Mouse (Mus musculus): ENCODE measurements at regions not wholly inside any gene's neighbourhood (a gene's known extent, or its start where the extent isn't known, plus 50 kb on each side); places are given as distances from the start of the nearest gene placed in this dataset.

GRCm38 (mm10) chr14:98834316-98834715 is 159.8 kb downstream of the Rpl36a-ps1 start:
- no peak for DNase-seq (ENCODE audit: low spot score)

- DNase-seq (ENCODE audit: low spot score) = no peak
Measured at GRCm38 (mm10) chr14:98833230-98833999, 160.7 kb downstream of the Rpl36a-ps1 start.

GRCm38 (mm10) chr14:98832401-98832800 is 161.7 kb downstream of the Rpl36a-ps1 start:
- no peak for DNase-seq (ENCODE audit: low spot score)

- DNase-seq (ENCODE audit: low spot score) = no peak
Measured at GRCm38 (mm10) chr14:98829958-98830633, 164.0 kb downstream of the Rpl36a-ps1 start.

GRCm38 (mm10) chr14:98827490-98827889 is 166.6 kb downstream of the Rpl36a-ps1 start:
- DNase-seq (ENCODE audit: low spot score) = no peak

GRCm38 (mm10) chr14:98813657-98814056 is 180.5 kb downstream of the Rpl36a-ps1 start:
- DNase-seq (ENCODE audit: low spot score) = no peak

GRCm38 (mm10) chr14:98810259-98811042 is 183.7 kb downstream of the Rpl36a-ps1 start:
- no peak for DNase-seq (ENCODE audit: low spot score)

- DNase-seq (ENCODE audit: low spot score) = no peak
Measured at GRCm38 (mm10) chr14:98808117-98808516, 186.0 kb downstream of the Rpl36a-ps1 start.

- DNase-seq (ENCODE audit: low spot score) = no peak
Measured at GRCm38 (mm10) chr14:98805066-98805465, 189.1 kb downstream of the Rpl36a-ps1 start.

GRCm38 (mm10) chr14:98801293-98801692 is 192.8 kb downstream of the Rpl36a-ps1 start:
- DNase-seq (ENCODE audit: low spot score) = no peak

GRCm38 (mm10) chr14:98791970-98792369 is 202.1 kb downstream of the Rpl36a-ps1 start:
- DNase-seq (ENCODE audit: low spot score) = no peak

GRCm38 (mm10) chr14:98791232-98791906 is 202.7 kb downstream of the Rpl36a-ps1 start:
- DNase-seq (ENCODE audit: low spot score) = no peak

GRCm38 (mm10) chr14:98789794-98790193 is 204.3 kb downstream of the Rpl36a-ps1 start:
- DNase-seq (ENCODE audit: low spot score) = no peak

GRCm38 (mm10) chr14:98781711-98782110 is 212.4 kb downstream of the Rpl36a-ps1 start:
- DNase-seq (ENCODE audit: low spot score) = no peak

GRCm38 (mm10) chr14:98772080-98772479 is 222.0 kb downstream of the Rpl36a-ps1 start:
- no peak for DNase-seq (ENCODE audit: low spot score)

- no peak for DNase-seq (ENCODE audit: low spot score)
Measured at GRCm38 (mm10) chr14:98768845-98769244, 225.3 kb downstream of the Rpl36a-ps1 start.

GRCm38 (mm10) chr14:98767481-98767880 is 226.6 kb downstream of the Rpl36a-ps1 start:
- DNase-seq (ENCODE audit: low spot score) = no peak

GRCm38 (mm10) chr14:98765358-98765757 is 228.8 kb downstream of the Rpl36a-ps1 start:
- DNase-seq (ENCODE audit: low spot score) = no peak

GRCm38 (mm10) chr14:98750766-98751165 is 243.4 kb downstream of the Rpl36a-ps1 start:
- DNase-seq (ENCODE audit: low spot score) = no peak

GRCm38 (mm10) chr14:98749086-98750027 is 244.8 kb downstream of the Rpl36a-ps1 start:
- no peak for DNase-seq (ENCODE audit: low spot score)
